Mouse (Mus musculus): ENCODE results near the gene Pi4ka.

Pi4ka gene

GRCm38 (mm10) chr16:17334574-17334973, 71.5 kb downstream of the Pi4ka start:
- DNase-seq (ENCODE audit: low read depth), result no peak

GRCm38 (mm10) chr16:17331855-17332254, 74.3 kb downstream of the Pi4ka start:
- DNase-seq (ENCODE audit: low read depth), result no peak

- DNase-seq (ENCODE audit: low read depth), result no peak
Observed at GRCm38 (mm10) chr16:17331116-17331515, 75.0 kb downstream of the Pi4ka start, which contains the start of gene Serpind1. Gene Serpind1, plus strand, starts transcription at chr16:17331371.

GRCm38 (mm10) chr16:17329848-17330570, 76.1 kb downstream of the Pi4ka start:
- DNase-seq (ENCODE audit: low read depth), result no peak

GRCm38 (mm10) chr16:17326064-17326463, 80.0 kb downstream of the Pi4ka start:
- no peak for DNase-seq (ENCODE audit: low read depth)

- no peak for DNase-seq (ENCODE audit: low read depth)
Observed at GRCm38 (mm10) chr16:17324745-17325144, 81.4 kb downstream of the Pi4ka start.

GRCm38 (mm10) chr16:17321481-17321880, 84.6 kb downstream of the Pi4ka start:
- no peak for DNase-seq (ENCODE audit: low read depth)

- DNase-seq (ENCODE audit: low read depth), result no peak
Observed at GRCm38 (mm10) chr16:17316554-17316953, 89.6 kb downstream of the Pi4ka start.

GRCm38 (mm10) chr16:17312531-17312930, 93.6 kb downstream of the Pi4ka start:
- no peak for DNase-seq (ENCODE audit: low read depth)

GRCm38 (mm10) chr16:17309036-17309435, 97.1 kb downstream of the Pi4ka start:
- DNase-seq (ENCODE audit: low read depth), result no peak

GRCm38 (mm10) chr16:17307461-17307860, 98.7 kb downstream of the Pi4ka start:
- DNase-seq (ENCODE audit: low read depth), result no peak

GRCm38 (mm10) chr16:17303521-17304245, 102.4 kb downstream of the Pi4ka start:
- DNase-seq (ENCODE audit: low read depth), result no peak

GRCm38 (mm10) chr16:17300818-17301217, 105.3 kb downstream of the Pi4ka start:
- no peak for DNase-seq (ENCODE audit: low read depth)

- peak; percentile 63 for DNase-seq (ENCODE audit: low read depth)
Observed at GRCm38 (mm10) chr16:17292751-17293150, 113.4 kb downstream of the Pi4ka start.

GRCm38 (mm10) chr16:17291016-17291415, 115.1 kb downstream of the Pi4ka start:
- no peak for DNase-seq (ENCODE audit: low read depth)

GRCm38 (mm10) chr16:17287103-17287502, 119.0 kb downstream of the Pi4ka start:
- DNase-seq (ENCODE audit: low read depth), result no peak

GRCm38 (mm10) chr16:17283151-17283550, 123.0 kb downstream of the Pi4ka start:
- no peak for DNase-seq (ENCODE audit: low read depth)

- DNase-seq (ENCODE audit: low read depth), result no peak
Observed at GRCm38 (mm10) chr16:17280471-17280870, 125.6 kb downstream of the Pi4ka start.

GRCm38 (mm10) chr16:17277342-17278211, 128.5 kb downstream of the Pi4ka start:
- DNase-seq (ENCODE audit: low read depth), result peak; percentile 23

GRCm38 (mm10) chr16:17276164-17277151, 129.7 kb downstream of the Pi4ka start:
- peak; percentile 87 for DNase-seq (ENCODE audit: low read depth)

- DNase-seq (ENCODE audit: low read depth), result no peak
Observed at GRCm38 (mm10) chr16:17275721-17276120, 130.4 kb downstream of the Pi4ka start, which contains the start of gene Tmem191c. Gene Tmem191c, plus strand, starts transcription at chr16:17276077.

Data from c-Kit-positive CD71-negative TER-119-negative erythroid progenitor cells, embryonic 14.5 days (primary cell).